Mouse (Mus musculus) adipocyte (in vitro differentiated cells): ENCODE measurements around the gene Ggt1.

Source experiments
- DNase-seq: peaks from one replicate; pipeline ENCODE4 v3.0.0-alpha.2; 2016; ENCODE audit warnings: low spot score

Ggt1 gene

GRCm38 (mm10) chr10:75633048-75633447 lies 71.6 kb downstream of the Ggt1 start:
- peak; percentile 8 for DNase-seq

GRCm38 (mm10) chr10:75633576-75634139 lies 72.3 kb downstream of the Ggt1 start:
- no peak for DNase-seq

DNA sequence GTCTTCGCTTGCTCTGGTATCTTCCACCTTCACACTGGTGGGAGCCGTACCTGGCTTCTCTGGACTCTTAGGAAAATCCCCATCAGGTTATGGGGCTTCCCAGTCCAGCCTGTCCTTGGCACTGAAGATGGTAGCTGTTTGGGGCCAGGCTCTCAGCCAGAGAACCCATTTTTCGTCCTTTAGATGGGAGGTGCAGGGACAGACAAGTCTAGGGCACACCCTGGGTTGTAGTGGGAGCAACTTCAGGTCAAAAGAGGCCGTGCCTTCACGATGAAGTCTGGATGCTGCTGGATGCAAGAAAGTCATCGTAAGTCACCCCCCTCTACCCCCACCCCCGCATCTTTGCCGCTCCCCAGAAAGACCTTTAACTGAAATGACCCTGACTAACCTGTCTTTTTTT lies 73.2 kb downstream of the Ggt1 start:
- no peak for DNase-seq

DNA sequence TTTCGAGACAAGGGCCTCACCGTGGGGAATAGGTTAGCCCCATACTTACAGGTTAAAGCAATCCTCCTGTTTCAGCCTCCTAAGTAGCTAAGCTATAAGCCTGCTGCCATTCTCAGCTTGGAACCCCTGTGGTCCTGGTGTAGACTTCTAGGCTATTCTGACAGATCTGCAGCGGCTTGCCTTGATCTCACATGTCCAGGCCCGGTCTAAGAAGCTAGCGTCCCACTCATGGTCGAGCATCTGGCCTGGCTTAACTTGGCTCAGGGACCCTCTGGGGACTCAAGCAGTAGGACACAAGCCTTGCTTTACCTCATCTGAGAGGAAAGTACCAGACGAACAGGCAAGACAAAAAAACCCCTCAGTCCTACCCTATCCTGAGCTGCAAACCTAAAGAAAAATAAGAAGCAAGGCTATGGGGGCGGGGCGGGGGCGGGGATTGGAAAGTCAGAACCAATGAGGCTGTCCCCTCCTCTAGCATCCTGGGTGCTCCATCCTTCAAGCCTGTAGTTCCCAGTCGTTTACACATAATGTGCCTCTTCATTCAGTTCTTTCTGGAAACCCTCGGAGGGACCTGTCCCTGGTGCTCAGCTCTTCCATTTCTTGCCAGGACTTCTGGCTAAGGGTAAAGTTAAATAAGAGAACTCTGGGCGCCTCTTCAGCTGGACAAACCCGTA lies 73.8 kb downstream of the Ggt1 start:
- DNase-seq, result no peak

- peak; percentile 94 for DNase-seq
Measured at GRCm38 (mm10) chr10:75635693-75636055, 74.3 kb downstream of the Ggt1 start.
